Mouse (Mus musculus) embryo, embryonic 10 days (tissue): ENCODE measurements at regions not wholly inside any gene's neighbourhood (a gene's known extent, or its start where the extent isn't known, plus 50 kb on each side); places are given as distances from the start of the nearest gene placed in this dataset.

ENCODE experiments used
- DNase-seq: peaks from one replicate; pipeline ENCODE4 v3.0.0-alpha.2; 2015; ENCODE audit warnings: low spot score

DNA sequence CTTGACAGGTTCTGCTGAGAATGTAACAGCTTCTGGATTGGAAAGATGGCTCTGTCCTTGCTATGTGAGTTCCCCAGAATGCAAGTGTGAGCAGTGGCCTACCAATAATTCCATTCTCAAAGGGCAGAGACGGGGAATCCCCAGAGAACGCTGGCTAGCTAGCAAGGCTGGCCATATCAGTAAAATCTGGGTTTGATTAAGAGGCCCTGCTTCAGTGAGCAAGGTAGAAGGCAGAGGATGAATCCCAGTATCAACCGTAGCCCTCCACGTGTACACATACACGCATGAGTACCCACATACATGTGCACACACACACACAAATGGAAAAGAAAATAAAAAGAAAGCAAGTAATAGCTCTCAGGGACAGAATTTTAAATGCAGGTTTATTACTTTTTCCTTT is 55.3 kb downstream of the Tril start:
- DNase-seq, result no peak

DNA sequence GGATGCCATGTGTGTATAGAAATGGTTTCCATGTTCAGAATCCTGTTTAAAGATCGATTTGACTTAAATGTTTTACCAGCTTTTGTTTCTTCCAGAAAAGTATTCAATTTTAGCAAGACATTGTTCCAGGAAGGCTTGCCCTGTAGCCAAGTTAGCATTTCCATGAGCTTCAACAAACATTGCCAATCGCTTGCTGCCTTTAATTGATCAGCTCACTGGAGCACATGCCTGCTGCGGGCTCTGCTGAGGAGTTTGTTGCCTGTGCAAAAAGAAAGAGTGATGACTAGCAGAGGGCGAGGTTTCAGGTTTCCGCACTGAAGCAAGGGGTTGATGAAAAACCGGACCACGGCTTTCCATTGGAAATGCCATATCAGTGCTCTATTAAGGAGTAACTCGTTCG is 58.0 kb downstream of the Tril start:
- peak; percentile 33 for DNase-seq

DNA sequence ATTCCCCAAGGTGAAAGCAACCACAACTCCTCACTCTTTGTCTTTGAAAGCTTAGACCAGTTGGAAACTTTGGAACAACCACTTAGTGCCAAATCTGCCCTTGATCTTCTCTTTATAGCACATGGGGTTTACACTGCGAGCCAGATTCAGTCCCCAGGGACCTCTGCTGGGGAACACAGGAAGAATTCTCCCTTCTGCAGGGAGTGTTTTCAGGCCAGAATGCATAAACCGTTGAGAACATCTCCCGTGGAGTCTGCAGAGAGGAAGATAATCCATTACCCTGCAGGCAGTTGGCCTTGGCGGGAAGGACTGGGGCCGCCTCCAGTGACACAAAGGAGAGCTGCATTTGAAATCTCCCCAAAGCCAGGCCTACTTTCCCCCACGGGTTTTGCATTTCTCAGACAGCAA is 60.0 kb downstream of the Tril start:
- DNase-seq, result peak; percentile 54

DNA sequence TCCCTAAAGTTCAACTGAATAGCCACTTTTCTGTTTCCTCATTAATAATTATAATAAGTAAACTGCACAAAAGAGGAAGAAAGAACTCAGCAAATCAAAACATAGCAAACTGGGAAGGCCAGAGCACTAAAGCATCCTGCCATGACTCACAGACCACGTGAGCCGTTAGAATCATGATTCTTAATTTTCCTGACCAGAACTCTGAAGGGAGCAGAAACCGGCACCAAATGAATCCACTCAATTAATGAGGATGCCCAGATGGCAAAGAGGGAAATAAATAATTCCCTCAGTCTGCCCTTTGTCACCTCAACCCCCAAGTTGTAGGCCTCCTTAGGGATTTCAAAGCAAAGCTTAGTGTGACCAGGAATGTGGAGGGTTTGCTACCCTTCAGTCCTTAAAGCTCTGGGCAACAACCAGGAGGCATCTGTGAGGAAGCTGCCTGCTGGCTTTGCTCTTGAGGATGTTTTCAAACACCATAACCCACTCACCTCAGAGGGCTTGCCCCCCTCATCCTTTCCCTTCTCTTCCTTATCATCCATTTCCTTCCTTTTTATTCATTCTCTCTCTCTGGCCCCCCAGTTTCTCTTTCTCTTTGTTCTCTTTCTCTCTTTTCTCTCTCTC is 60.8 kb downstream of the Tril start:
- DNase-seq, result no peak

DNA sequence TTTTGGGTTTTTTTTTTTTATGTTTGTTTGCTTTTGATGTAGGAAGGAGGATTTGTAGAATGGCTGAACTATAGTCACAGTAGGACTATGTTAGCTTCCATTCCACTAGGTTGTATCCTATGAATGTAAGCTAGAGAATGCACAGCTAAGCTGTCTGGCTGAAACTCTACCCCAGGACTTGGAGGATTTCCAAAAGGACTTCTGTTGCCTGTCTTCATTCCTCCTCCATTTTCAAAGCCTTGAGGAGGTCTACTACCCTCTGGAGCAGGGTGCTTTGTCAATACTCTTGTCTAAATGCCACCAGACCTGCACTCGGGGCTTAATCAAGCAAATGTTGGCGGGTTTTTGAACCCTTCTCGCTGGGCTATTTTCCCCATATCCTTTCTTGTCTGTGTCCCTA is 66.3 kb downstream of the Tril start:
- DNase-seq, result no peak

- DNase-seq, result no peak
These were observed 70.1 kb downstream of the Tril start for GRCm38 (mm10) chr6:53750539-53750938.
